Mouse (Mus musculus): ENCODE measurements at regions not wholly inside any gene's neighbourhood (a gene's known extent, or its start where the extent isn't known, plus 50 kb on each side); places are given as distances from the start of the nearest gene placed in this dataset.

DNA sequence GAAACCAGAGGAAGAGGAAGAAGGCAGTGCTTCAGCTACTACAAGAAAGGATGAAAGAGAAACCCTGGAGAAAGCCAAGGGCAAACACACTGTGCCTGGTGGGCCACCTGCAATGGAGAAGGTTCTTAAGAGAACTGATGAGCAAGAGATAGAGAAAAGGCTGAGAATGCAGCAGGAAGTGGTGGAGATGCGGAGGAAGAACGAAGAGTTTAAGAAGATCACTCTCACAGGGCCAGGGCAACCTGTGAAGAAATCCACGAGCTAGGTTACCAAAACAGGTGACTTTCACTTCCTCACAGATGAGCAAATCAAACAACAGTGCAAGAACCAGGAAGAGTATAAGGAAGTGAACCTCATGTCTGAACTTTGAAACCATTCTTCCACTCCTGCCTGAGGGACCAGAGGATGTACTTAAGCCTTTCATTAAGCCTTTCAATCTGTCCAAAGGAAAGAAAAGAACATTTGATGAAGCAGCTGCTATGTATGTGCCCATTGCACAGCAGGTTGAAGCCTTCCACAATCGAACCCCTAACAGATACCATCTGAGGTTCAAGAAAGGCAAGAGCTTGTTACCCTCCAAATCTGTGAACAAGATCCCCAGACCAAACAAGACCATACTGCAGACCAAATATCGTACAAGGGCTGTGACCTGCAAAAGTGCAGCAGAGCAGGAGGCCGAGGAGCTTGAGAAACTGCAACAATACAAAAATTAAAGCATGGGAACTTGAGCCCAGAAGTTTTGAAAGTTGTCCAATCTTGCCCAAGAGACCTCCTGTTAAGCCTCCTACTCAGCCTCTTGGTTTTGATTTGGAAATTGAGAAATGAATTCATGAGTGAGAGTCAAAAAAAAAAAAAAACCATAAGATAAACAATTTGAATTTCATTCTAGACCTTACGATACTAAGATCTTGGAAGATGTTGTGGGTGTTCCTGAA, 91.6 kb upstream of the Zfp462 start:
- Histone ChIP-seq H3K9ac (ENCODE audit: low read length) (no peak overlapping the region), H3K27me3 (replicated peaks; ENCODE audit: control insufficient read depth, insufficient read depth, low read length) (no peaks in the 10 kb centered on the region), H3K4me2 (ENCODE audit: low read length) (no peak overlapping the region), H3K9me3 (replicated peaks; ENCODE audit: control insufficient read depth, low read length) (no peaks in the 10 kb centered on the region), H3K4me3 (ENCODE audit: low read depth, low read length) (no peak overlapping the region), H3K36me3 (ENCODE audit: control insufficient read depth, insufficient read depth, low read length) (no peaks in the 10 kb centered on the region), H3K27ac (ENCODE audit: low read depth, low read length) (no peak overlapping the region), H3K4me1 (ENCODE audit: control insufficient read depth, insufficient read depth, low read length) (no peaks in the 10 kb centered on the region)
- ATAC-seq (no peak), DNase-seq (ENCODE audit: low spot score) (no peak)
- WGBS: 90% methylated on average over 7 of the region's 7 CpGs

DNA sequence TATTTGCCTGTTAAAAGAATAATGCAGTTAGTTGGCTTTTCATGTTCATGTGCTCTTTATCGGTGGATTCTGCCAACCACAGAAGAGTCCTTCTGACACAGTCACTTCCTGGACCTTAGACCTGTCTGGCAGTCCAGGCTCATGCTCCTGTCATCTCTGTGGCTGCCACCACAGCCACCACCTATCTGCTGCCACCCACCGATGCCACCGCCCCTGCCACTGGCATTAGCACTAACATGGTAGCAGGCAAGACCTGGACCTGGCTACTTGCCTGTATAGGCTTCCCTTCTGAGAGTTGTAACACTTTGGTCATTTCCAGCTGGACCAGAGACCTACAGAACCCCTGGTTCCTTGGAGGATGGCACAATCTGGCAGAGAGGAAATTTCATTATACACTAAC, 86.2 kb upstream of the Zfp462 start:
- no peaks in the 10 kb centered on the region for H3K4me1 ChIP-seq (ENCODE audit: control insufficient read depth, insufficient read depth, low read length)
- no peak for ATAC-seq
- no peak overlapping the region for H3K4me2 ChIP-seq (ENCODE audit: low read length)
- WGBS: 98% methylated on average over 3 of the region's 3 CpGs
- no peaks in the 10 kb centered on the region for H3K36me3 ChIP-seq (ENCODE audit: control insufficient read depth, insufficient read depth, low read length)
- DNase-seq (ENCODE audit: low spot score): no peak
- no peak overlapping the region for H3K9ac ChIP-seq (ENCODE audit: low read length)
- no peak overlapping the region for H3K27ac ChIP-seq (ENCODE audit: low read depth, low read length)
- H3K4me3 ChIP-seq (ENCODE audit: low read depth, low read length): no peak overlapping the region
- H3K9me3 ChIP-seq (replicated peaks; ENCODE audit: control insufficient read depth, low read length): no peaks in the 10 kb centered on the region
- H3K27me3 ChIP-seq (replicated peaks; ENCODE audit: control insufficient read depth, insufficient read depth, low read length): no peaks in the 10 kb centered on the region

DNA sequence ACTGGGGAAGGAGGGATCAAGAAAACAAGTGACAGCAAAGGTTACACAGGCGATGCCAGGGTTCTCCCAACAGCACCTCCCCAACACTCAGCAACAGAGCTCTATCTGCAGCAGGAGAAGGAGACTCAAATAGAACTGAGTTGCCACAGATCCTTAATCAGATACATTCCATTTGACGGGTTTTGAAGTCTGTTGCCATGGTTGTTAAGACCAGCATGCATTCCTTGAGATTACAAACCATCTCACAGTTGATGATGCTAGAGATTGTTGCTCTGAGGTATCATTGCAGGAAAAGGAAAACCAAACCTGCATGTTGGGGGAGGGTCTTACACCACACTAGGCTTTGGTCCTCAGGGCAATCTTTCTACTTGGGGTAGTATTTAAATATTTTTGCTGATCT, 78.8 kb upstream of the Zfp462 start:
- H3K4me3 ChIP-seq (ENCODE audit: low read depth, low read length): no peak overlapping the region
- 71% methylated on average over 2 of the region's 2 CpGs for WGBS
- DNase-seq (ENCODE audit: low spot score): no peak
- H3K27ac ChIP-seq (ENCODE audit: low read depth, low read length): no peak overlapping the region
- no peaks in the 10 kb centered on the region for H3K4me1 ChIP-seq (ENCODE audit: control insufficient read depth, insufficient read depth, low read length)
- H3K9me3 ChIP-seq (replicated peaks; ENCODE audit: control insufficient read depth, low read length): no peaks in the 10 kb centered on the region
- H3K36me3 ChIP-seq (ENCODE audit: control insufficient read depth, insufficient read depth, low read length): no peaks in the 10 kb centered on the region
- H3K4me2 ChIP-seq (ENCODE audit: low read length): no peak overlapping the region
- no peaks in the 10 kb centered on the region for H3K27me3 ChIP-seq (replicated peaks; ENCODE audit: control insufficient read depth, insufficient read depth, low read length)
- no peak overlapping the region for H3K9ac ChIP-seq (ENCODE audit: low read length)
- ATAC-seq: no peak

DNA sequence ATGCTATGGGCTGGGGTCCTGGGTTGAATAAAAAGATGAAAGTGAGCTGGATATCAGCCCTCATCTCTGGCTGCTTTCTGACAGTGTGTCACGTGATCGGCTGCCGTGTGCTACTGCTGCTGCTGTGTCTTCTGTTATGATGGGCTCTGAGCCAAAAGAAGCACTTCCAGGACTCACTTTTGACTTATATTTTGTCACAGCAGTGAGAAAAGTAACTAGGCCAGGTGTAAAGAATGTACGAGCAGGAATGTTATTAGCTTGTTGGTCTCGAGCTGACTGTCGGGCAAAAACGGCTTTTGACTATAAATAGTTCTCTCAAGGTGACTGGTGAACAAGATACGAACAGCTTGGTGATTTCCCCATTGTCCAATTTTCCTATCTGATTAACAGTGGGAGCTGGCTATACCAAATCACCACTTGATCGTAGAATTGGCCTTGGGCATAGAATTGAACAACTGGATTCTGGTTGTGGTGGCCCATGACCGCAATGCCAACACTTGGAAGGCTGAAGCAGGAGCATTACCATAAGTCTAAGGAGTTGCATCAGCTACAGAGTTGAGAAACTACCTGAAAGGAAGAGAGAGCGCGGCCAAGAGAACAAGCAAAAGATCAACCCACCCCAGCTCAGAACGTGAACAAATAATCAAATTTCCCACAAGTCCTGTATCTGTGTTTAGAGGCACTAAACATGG, 70.6 kb upstream of the Zfp462 start:
- no peaks in the 10 kb centered on the region for H3K4me1 ChIP-seq (ENCODE audit: control insufficient read depth, insufficient read depth, low read length)
- H3K4me3 ChIP-seq (ENCODE audit: low read depth, low read length): no peak overlapping the region
- no peak overlapping the region for H3K9ac ChIP-seq (ENCODE audit: low read length)
- no peaks in the 10 kb centered on the region for H3K27me3 ChIP-seq (replicated peaks; ENCODE audit: control insufficient read depth, insufficient read depth, low read length)
- 92% methylated on average over 13 of the region's 13 CpGs for WGBS
- no peak overlapping the region for H3K4me2 ChIP-seq (ENCODE audit: low read length)
- H3K36me3 ChIP-seq (ENCODE audit: control insufficient read depth, insufficient read depth, low read length): no peaks in the 10 kb centered on the region
- H3K27ac ChIP-seq (ENCODE audit: low read depth, low read length): no peak overlapping the region
- H3K9me3 ChIP-seq (replicated peaks; ENCODE audit: control insufficient read depth, low read length): no peaks in the 10 kb centered on the region
- DNase-seq (ENCODE audit: low spot score) (no peak), ATAC-seq (no peak)

DNA sequence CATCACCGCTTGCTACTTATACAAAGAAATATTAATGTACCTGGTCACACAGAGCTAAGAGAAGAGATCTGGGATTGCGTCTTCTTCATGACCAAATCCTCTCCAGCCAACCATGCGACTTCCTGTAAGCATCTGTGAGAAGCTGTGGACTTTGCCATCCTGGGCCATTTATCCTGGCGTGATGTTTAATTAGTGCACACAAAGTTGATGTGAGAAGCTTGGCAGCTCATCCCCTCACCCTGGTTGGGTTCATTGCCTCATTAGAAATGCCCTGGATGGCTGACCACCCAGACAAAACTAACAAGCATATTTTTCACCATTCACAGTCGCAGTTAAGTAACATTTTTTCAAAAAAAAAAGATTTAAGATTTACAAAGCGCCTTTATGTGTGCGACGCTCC, 69.3 kb upstream of the Zfp462 start:
- H3K9ac ChIP-seq (ENCODE audit: low read length): no peak overlapping the region
- H3K27me3 ChIP-seq (replicated peaks; ENCODE audit: control insufficient read depth, insufficient read depth, low read length): no peaks in the 10 kb centered on the region
- H3K9me3 ChIP-seq (replicated peaks; ENCODE audit: control insufficient read depth, low read length): no peaks in the 10 kb centered on the region
- H3K4me1 ChIP-seq (ENCODE audit: control insufficient read depth, insufficient read depth, low read length): no peaks in the 10 kb centered on the region
- WGBS: 90% methylated on average over 8 of the region's 8 CpGs
- H3K27ac ChIP-seq (ENCODE audit: low read depth, low read length): no peak overlapping the region
- no peak overlapping the region for H3K4me2 ChIP-seq (ENCODE audit: low read length)
- ATAC-seq (no peak), DNase-seq (ENCODE audit: low spot score) (no peak)
- H3K4me3 ChIP-seq (ENCODE audit: low read depth, low read length): no peak overlapping the region
- H3K36me3 ChIP-seq (ENCODE audit: control insufficient read depth, insufficient read depth, low read length): no peaks in the 10 kb centered on the region

DNA sequence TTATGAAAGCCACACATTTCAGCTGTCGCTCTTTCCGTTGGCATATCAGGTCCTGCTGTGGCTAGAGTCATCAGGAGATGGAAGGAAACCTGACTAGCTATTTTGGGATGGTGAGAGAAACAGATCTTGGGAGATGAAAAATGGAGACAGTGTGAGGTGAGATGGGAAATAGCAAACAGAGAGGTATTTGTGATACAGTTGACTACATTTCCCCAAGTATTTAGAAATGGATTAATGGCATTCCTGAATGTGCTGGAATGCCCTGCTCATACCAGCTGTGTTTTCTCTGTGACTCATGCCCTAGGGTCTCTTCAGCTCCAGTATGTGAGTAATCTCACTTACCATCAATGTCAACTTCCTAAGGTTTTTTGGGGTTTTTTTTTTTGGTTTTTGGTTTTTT, 67.5 kb upstream of the Zfp462 start:
- Histone ChIP-seq H3K4me1 (ENCODE audit: control insufficient read depth, insufficient read depth, low read length) (no peaks in the 10 kb centered on the region), H3K27me3 (replicated peaks; ENCODE audit: control insufficient read depth, insufficient read depth, low read length) (no peaks in the 10 kb centered on the region), H3K36me3 (ENCODE audit: control insufficient read depth, insufficient read depth, low read length) (no peaks in the 10 kb centered on the region), H3K27ac (ENCODE audit: low read depth, low read length) (no peak overlapping the region), H3K9ac (ENCODE audit: low read length) (no peak overlapping the region), H3K4me2 (ENCODE audit: low read length) (no peak overlapping the region), H3K4me3 (ENCODE audit: low read depth, low read length) (no peak overlapping the region), H3K9me3 (replicated peaks; ENCODE audit: control insufficient read depth, low read length) (no peaks in the 10 kb centered on the region)
- DNase-seq (ENCODE audit: low spot score) (no peak), ATAC-seq (no peak)
- WGBS: 88% methylated on average over 2 of the region's 2 CpGs

DNA sequence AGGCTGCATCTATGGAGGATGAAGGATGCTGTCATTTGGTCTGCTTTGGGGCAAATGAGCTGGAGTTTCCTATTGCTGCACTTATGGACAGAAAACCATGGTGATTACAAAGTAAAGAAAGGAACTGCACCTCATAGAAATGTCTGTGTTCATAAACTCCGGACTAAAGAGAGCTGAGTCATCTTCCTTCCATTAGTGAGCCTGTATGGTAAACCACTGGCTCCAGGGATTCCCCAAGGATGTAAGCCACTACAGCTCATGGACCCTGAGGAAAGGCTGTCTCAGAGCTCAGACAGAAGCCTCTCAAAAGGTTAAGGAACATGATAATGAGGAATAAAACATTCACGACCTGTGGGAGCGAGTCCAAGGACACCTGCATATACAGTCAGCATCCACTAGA, 66.3 kb upstream of the Zfp462 start:
- H3K27me3 ChIP-seq (replicated peaks; ENCODE audit: control insufficient read depth, insufficient read depth, low read length): no peaks in the 10 kb centered on the region
- H3K9me3 ChIP-seq (replicated peaks; ENCODE audit: control insufficient read depth, low read length): no peaks in the 10 kb centered on the region
- no peaks in the 10 kb centered on the region for H3K4me1 ChIP-seq (ENCODE audit: control insufficient read depth, insufficient read depth, low read length)
- H3K4me3 ChIP-seq (ENCODE audit: low read depth, low read length): no peak overlapping the region
- H3K36me3 ChIP-seq (ENCODE audit: control insufficient read depth, insufficient read depth, low read length): no peaks in the 10 kb centered on the region
- no peak overlapping the region for H3K9ac ChIP-seq (ENCODE audit: low read length)
- no peak overlapping the region for H3K27ac ChIP-seq (ENCODE audit: low read depth, low read length)
- no peak overlapping the region for H3K4me2 ChIP-seq (ENCODE audit: low read length)
- 83% methylated on average over 3 of the region's 3 CpGs for WGBS
- no peak for DNase-seq (ENCODE audit: low spot score)
- no peak for ATAC-seq

DNA sequence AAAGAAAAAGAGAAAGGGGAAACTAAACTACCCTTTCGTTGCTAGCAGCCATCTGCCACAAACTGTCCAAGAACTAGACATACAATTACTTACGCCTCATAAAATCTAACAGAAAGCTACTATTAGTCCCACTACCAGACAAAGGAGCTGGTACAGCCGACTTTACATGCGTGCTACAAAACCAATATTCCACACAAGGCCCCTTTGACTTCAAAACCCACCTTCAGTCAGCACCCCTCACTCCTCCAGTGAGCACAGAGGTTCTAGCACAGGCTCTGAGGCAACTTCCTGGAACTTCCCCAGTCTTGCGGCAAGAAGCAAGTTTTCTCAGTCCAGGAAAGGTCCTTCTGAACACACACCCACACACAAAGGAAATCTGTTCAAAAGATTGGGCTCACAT, 51.6 kb upstream of the Zfp462 start:
- DNase-seq (ENCODE audit: low spot score) (peak; percentile 9), ATAC-seq (no peak)
- no peak overlapping the region for H3K4me2 ChIP-seq (ENCODE audit: low read length)
- H3K36me3 ChIP-seq (ENCODE audit: control insufficient read depth, insufficient read depth, low read length): no peaks in the 10 kb centered on the region
- no peak overlapping the region for H3K9ac ChIP-seq (ENCODE audit: low read length)
- H3K27ac ChIP-seq (ENCODE audit: low read depth, low read length): no peak overlapping the region
- peaks cover 3% of the 10 kb centered on the region; the same call in 1 of the 2 replicates for H3K4me1 ChIP-seq (ENCODE audit: control insufficient read depth, insufficient read depth, low read length)
- H3K9me3 ChIP-seq (replicated peaks; ENCODE audit: control insufficient read depth, low read length): no peaks in the 10 kb centered on the region
- H3K4me3 ChIP-seq (ENCODE audit: low read depth, low read length): no peak overlapping the region
- no peaks in the 10 kb centered on the region for H3K27me3 ChIP-seq (replicated peaks; ENCODE audit: control insufficient read depth, insufficient read depth, low read length)
- 62% methylated on average over 5 of the region's 5 CpGs for WGBS
